Mouse (Mus musculus): Measurements from ENCODE around the gene Hoxd11. TPM values are rescaled to one million over a fixed set of nuclear protein-coding genes. Genes with fewer than 3 reads are reported as not detected.

Hoxd11 gene
- polyA plus RNA-seq, 1 experiment: not detected

GRCm38 (mm10) chr2:74733765-74734164 lies 54.4 kb downstream of the Hoxd11 start:
- no peaks in the 10 kb centered on the region for H3K4me1 ChIP-seq (ENCODE audit: control insufficient read depth)
- no peak overlapping the region for H3K4me3 ChIP-seq (replicated peaks)
- peaks cover 99% of the 10 kb centered on the region for H3K27me3 ChIP-seq (ENCODE audit: control insufficient read depth)
- TF ChIP-seq GATA1 (IDR thresholded peaks at IDR 0.05; ENCODE audit: low read length) (no peak), TAL1 (IDR thresholded peaks at IDR 0.05; ENCODE audit: low read length) (no peak)
- H3K9me3 ChIP-seq (ENCODE audit: control insufficient read depth, low read length): no peaks in the 10 kb centered on the region
- no peaks in the 10 kb centered on the region for H3K36me3 ChIP-seq (ENCODE audit: control insufficient read depth)

DNA sequence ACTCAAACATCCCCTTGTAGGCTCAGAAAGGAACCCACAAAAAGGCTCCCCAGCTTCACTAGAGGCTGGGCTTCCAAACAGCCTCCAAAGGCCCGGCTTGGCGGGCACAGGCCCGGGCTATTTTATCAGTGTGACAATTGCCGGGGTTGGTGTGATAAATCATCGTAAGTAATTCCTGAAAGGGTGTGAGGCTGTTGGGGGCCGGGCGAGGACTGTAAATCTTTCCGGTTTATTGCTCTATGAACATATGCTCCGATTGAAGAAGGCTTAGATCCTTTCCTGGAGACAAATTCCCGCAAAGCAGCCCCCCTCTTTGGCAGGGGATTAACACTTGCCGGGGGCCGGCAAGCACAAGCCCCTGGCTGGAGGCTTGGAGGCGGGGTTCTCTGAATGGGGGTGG lies 55.1 kb downstream of the Hoxd11 start:
- no peaks in the 10 kb centered on the region for H3K9me3 ChIP-seq (ENCODE audit: control insufficient read depth, low read length)
- H3K36me3 ChIP-seq (ENCODE audit: control insufficient read depth): no peaks in the 10 kb centered on the region
- no peak overlapping the region for H3K4me3 ChIP-seq (replicated peaks)
- H3K4me1 ChIP-seq (ENCODE audit: control insufficient read depth): no peaks in the 10 kb centered on the region
- TF ChIP-seq TAL1 (IDR thresholded peaks at IDR 0.05; ENCODE audit: low read length) (no peak), GATA1 (IDR thresholded peaks at IDR 0.05; ENCODE audit: low read length) (no peak)
- H3K27me3 ChIP-seq (ENCODE audit: control insufficient read depth): peaks cover 99% of the 10 kb centered on the region

DNA sequence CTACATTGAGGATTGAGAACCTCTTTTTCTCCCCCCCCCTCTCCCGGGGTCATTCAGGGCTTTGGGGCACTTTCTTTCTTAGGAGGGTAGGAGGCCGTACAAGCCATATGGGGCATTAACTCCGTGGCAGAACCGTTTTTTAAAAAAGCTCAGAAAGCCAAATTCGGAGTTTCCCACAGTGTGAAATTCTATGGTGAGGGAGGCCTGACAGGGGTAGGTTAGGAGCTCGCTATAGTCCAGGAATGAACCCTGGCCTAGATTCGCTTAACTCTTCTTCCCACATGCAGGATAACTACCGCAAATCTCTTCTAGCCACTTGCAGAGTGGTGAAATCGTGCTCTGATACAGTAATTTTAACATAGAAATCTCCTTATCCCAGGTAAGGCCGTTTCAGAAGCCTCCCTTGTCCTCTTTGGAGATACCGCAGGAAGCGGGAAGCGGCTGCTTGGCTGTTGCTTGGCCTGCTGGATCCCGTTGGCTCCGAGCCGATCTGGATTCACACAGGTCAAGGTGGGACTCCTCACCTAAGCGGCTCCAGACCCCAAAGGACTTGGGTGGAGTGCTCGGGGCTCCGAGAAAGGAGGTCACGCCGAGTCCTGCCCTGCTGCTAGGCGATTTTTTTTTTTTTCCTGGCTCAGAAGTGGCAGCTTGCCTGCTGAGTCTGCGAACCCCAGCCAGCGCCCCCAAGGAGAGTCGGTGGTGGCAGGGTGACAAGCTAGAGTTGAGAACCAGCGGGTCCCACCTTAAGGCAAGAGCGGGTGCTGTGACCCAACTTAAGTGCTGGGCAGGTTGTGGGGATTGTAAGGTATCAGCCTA lies 55.8 kb downstream of the Hoxd11 start:
- Histone ChIP-seq H3K9me3 (ENCODE audit: control insufficient read depth, low read length) (no peaks in the 10 kb centered on the region), H3K36me3 (ENCODE audit: control insufficient read depth) (no peaks in the 10 kb centered on the region), H3K4me1 (ENCODE audit: control insufficient read depth) (no peaks in the 10 kb centered on the region), H3K27me3 (ENCODE audit: control insufficient read depth) (peaks cover 100% of the 10 kb centered on the region), H3K4me3 (replicated peaks) (no peak overlapping the region)
- TF ChIP-seq TAL1 (IDR thresholded peaks at IDR 0.05; ENCODE audit: low read length) (no peak), GATA1 (IDR thresholded peaks at IDR 0.05; ENCODE audit: low read length) (no peak)

GRCm38 (mm10) chr2:74735851-74736687 lies 56.7 kb downstream of the Hoxd11 start:
- Histone ChIP-seq H3K4me1 (ENCODE audit: control insufficient read depth) (no peaks in the 10 kb centered on the region), H3K9me3 (ENCODE audit: control insufficient read depth, low read length) (no peaks in the 10 kb centered on the region), H3K4me3 (replicated peaks) (no peak overlapping the region), H3K27me3 (ENCODE audit: control insufficient read depth) (peaks cover 100% of the 10 kb centered on the region), H3K36me3 (ENCODE audit: control insufficient read depth) (no peaks in the 10 kb centered on the region)
- TF ChIP-seq GATA1 (IDR thresholded peaks at IDR 0.05; ENCODE audit: low read length) (no peak), TAL1 (IDR thresholded peaks at IDR 0.05; ENCODE audit: low read length) (no peak)

Other genes starting within 250 kb of the Hoxd11 start
- 1.7 and 2.0 TPM in 2 replicates for gene Lnpk, start 100.1 kb upstream of the Hoxd11 start, polyA plus RNA-seq (2012)
- not detected in 2 replicates for gene Evx2, start 20.0 kb upstream of the Hoxd11 start, polyA plus RNA-seq (2012)
- not detected in 2 replicates for gene Hoxd13, start 11.2 kb upstream of the Hoxd11 start, polyA plus RNA-seq (2012)
- not detected in 2 replicates for gene Hoxd12, start 4.5 kb upstream of the Hoxd11 start, polyA plus RNA-seq (2012)
- gene Hoxd10, start 12.4 kb downstream of the Hoxd11 start, polyA plus RNA-seq (2012): not detected in 2 replicates
- gene Hoxd9, start 18.2 kb downstream of the Hoxd11 start, polyA plus RNA-seq (2012): not detected in 2 replicates
- not detected in 2 replicates for gene Hoxd8, start 25.1 kb downstream of the Hoxd11 start, polyA plus RNA-seq (2012)
- gene Hoxd3, start 32.4 kb downstream of the Hoxd11 start, polyA plus RNA-seq (2012): not detected in 2 replicates
- 0.06 TPM in 1 of 2 replicates, not detected in the other for gene Hoxd4, start 32.4 kb downstream of the Hoxd11 start, polyA plus RNA-seq (2012)
- gene Gm28230, start 47.2 kb downstream of the Hoxd11 start, polyA plus RNA-seq (2012): not detected in 2 replicates
- not detected in 2 replicates for gene Hoxd1, start 83.4 kb downstream of the Hoxd11 start, polyA plus RNA-seq (2012)
- 5.5 and 6.0 TPM in 2 replicates for gene Mtx2, start 146.2 kb downstream of the Hoxd11 start, polyA plus RNA-seq (2012)